Mouse (Mus musculus) lung, postnatal 0 days (tissue): ENCODE measurements around the gene Prkce. TPM values are rescaled to one million over a fixed set of nuclear protein-coding genes. Genes with fewer than 3 reads are reported as not detected.

ENCODE experiments used
- ATAC-seq: fragments of 200-750 bp; cut with Nextera tagmentation; 2 replicates; pipeline ENCODE4 v1.8.0; 2017; ENCODE audit warnings: moderate library complexity
- DNase-seq: peaks from one replicate; pipeline ENCODE4 v3.0.0-alpha.2; 2016; ENCODE audit warnings: low spot score
- H3K27ac ChIP-seq: fragments of 300-500 bp; sonication (generic); 2 replicates; pipeline ENCODE4 v1.5.1; 2014; ENCODE audit warnings: antibody characterized with exemption, mild to moderate bottlenecking, low read length, mixed read lengths
- H3K27me3 ChIP-seq: fragments of 300-500 bp; sonication (generic); replicated peaks from 2 replicates; pipeline ENCODE4 v1.6.1; 2014; ENCODE audit warnings: low read length, mixed read lengths; ENCODE audit not compliant: insufficient read depth
- H3K36me3 ChIP-seq: fragments of 300-500 bp; sonication (generic); 2 replicates; pipeline ENCODE4 v1.6.1; 2014; ENCODE audit warnings: low read length, mixed read lengths; ENCODE audit not compliant: insufficient read depth
- H3K4me1 ChIP-seq: fragments of 300-500 bp; sonication (generic); 2 replicates; pipeline ENCODE4 v1.6.1; 2014; ENCODE audit warnings: antibody characterized with exemption, low read depth, low read length, mixed read lengths; ENCODE audit not compliant: insufficient read depth
- H3K4me2 ChIP-seq: fragments of 300-500 bp; sonication (generic); replicated peaks from 2 replicates; pipeline ENCODE4 v1.6.1; 2014; ENCODE audit warnings: low read depth, mild to moderate bottlenecking, low read length, moderate library complexity, mixed read lengths
- H3K4me3 ChIP-seq: fragments of 300-500 bp; sonication (generic); 2 replicates; pipeline ENCODE4 v1.5.1; 2014; ENCODE audit warnings: low read depth, low read length
- H3K9ac ChIP-seq: fragments of 300-500 bp; sonication (generic); replicated peaks from 2 replicates; pipeline ENCODE4 v1.6.1; 2014; ENCODE audit warnings: low read depth, mild to moderate bottlenecking
- H3K9me3 ChIP-seq: fragments of 300-500 bp; sonication (generic); 2 replicates; pipeline ENCODE4 v1.6.1; 2016; ENCODE audit warnings: low read length, mixed read lengths
- CTCF ChIP-seq: IDR thresholded peaks from 2 replicates; pipeline ENCODE4 v1.5.1; 2016; ENCODE audit warnings: antibody characterized with exemption, mild to moderate bottlenecking
- EP300 ChIP-seq: IDR thresholded peaks from 2 replicates; pipeline ENCODE4 v1.6.1; 2016; ENCODE audit warnings: antibody characterized with exemption, mild to moderate bottlenecking, control low read depth
- WGBS: fragments of 180-500 bp; shearing (Covaris S2); extraction: QIAGEN DNeasy Blood & Tissue Kit; methylation state at CpG from one replicate; pipeline ENCODE4 v1.1.7; 2014; 5-methylcytosine and 5-hydroxymethylcytosine counted together
- polyA plus RNA-seq: library from polyadenylated mRNA; unstranded; fragments of >200 nt; fragmentation: Nextera tagmentation; extraction: Ambion mirVana; gene quantifications from 2 replicates; pipeline ENCODE4 v1.2.1, GENCODE M21; 2015

Prkce gene
- polyA plus RNA-seq, 1 experiment from 2014 or later = 10.6 TPM

DNA sequence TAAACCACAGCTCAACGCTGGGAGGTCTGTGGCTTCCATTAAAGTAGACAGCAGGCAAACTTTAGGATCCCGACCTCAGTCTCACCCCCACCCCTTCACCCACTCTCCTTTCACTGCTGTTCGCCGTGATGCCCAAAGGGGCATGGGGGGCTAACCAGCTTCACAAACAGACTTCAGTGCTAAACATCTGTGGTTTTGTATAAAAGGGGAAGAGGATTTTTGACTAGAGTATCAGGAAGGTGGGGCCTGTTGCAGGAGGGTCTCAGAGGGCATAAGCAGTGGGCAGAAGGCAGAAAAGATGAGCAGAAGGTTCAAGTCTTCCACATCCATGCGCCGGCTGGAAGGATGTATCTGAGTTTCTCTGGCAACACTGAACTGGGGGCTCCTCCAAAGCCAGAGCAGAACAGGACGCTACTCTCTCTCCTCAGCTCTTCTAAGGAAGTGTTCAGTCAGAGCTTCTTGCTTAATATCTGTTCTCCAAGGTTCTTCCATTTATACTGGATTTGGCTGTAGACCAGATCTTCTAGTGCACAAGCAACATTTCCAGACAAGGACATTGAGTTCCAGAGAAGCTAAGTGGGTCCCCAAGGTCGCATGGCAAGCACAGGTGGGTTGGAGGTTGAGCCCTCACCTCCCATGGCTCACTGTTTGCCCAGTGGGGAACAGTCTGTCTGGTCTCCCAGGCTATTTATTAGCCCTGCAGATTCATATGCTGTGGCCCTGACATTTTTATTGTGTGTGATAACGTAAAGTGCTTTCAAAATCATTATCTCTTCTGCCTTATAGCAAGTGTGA is 2.8 kb downstream of the Prkce start:
- ATAC-seq = no peak
- no peaks in the 10 kb centered on the region for H3K9me3 ChIP-seq
- H3K4me2 ChIP-seq = peak overlapping the region; percentile 92
- peak; percentile 80 for DNase-seq
- H3K27me3 ChIP-seq = no peaks in the 10 kb centered on the region
- H3K9ac ChIP-seq = no peak overlapping the region
- peak overlapping the region; percentile 90; the same call in 1 of the 2 replicates for H3K4me3 ChIP-seq
- no peak overlapping the region for H3K27ac ChIP-seq
- H3K36me3 ChIP-seq = no peaks in the 10 kb centered on the region
- WGBS = 54% methylated on average over 9 of the region's 9 CpGs
- TF ChIP-seq CTCF (no peak), EP300 (no peak)
- peaks cover 9% of the 10 kb centered on the region; the same call in 1 of the 2 replicates for H3K4me1 ChIP-seq

GRCm38 (mm10) chr17:86175516-86175915 is 7.9 kb downstream of the Prkce start:
- Histone ChIP-seq H3K4me1 (no peaks in the 10 kb centered on the region; the same call in 1 of the 2 replicates), H3K4me3 (no peak overlapping the region), H3K9ac (no peak overlapping the region), H3K27me3 (no peaks in the 10 kb centered on the region), H3K4me2 (no peak overlapping the region), H3K36me3 (no peaks in the 10 kb centered on the region), H3K9me3 (no peaks in the 10 kb centered on the region), H3K27ac (no peak overlapping the region)
- WGBS = 73% methylated on average over 9 of the region's 9 CpGs
- ATAC-seq = no peak
- no peak for DNase-seq
- TF ChIP-seq CTCF (no peak), EP300 (no peak)

- WGBS = 73% methylated on average over 7 of the region's 7 CpGs
- Histone ChIP-seq H3K9me3 (no peaks in the 10 kb centered on the region), H3K4me2 (no peak overlapping the region), H3K4me1 (no peaks in the 10 kb centered on the region), H3K36me3 (no peaks in the 10 kb centered on the region), H3K9ac (no peak overlapping the region), H3K4me3 (no peak overlapping the region), H3K27ac (no peak overlapping the region), H3K27me3 (no peaks in the 10 kb centered on the region)
- DNase-seq = no peak
- ATAC-seq = no peak
- TF ChIP-seq EP300 (no peak), CTCF (no peak)
These were observed 9.1 kb downstream of the Prkce start for GRCm38 (mm10) chr17:86176722-86177121.

DNA sequence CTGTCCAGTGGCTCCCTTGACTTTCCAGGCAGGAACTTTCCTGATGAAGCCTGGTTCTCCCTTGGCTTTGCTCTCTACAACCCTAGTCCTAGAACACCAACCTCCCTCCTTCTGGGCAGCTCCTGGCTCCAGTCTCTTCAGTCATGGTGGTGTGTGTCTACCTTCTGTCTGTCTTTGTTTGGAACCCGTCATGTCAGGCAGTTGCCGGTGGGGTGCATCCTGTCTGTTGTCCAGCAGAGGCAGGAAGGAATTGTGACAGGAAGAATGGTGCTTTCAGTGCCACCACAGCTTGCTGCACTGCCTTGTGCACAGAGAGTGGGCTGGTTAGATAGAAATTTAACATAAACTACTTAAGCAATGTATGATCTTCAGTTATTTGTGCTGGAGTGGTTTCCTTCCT is 16.2 kb downstream of the Prkce start:
- H3K36me3 ChIP-seq = no peaks in the 10 kb centered on the region
- no peaks in the 10 kb centered on the region for H3K9me3 ChIP-seq
- H3K9ac ChIP-seq = no peak overlapping the region
- no peak overlapping the region for H3K27ac ChIP-seq
- H3K4me3 ChIP-seq = no peak overlapping the region
- peaks cover 5% of the 10 kb centered on the region for H3K4me1 ChIP-seq
- ATAC-seq = no peak
- 33% methylated on average over 2 of the region's 2 CpGs for WGBS
- no peak overlapping the region for H3K4me2 ChIP-seq
- no peak for DNase-seq
- TF ChIP-seq CTCF (peak; percentile 37), EP300 (no peak)
- H3K27me3 ChIP-seq = no peaks in the 10 kb centered on the region

- no peak overlapping the region for H3K4me2 ChIP-seq
- no peaks in the 10 kb centered on the region for H3K9me3 ChIP-seq
- H3K9ac ChIP-seq = no peak overlapping the region
- TF ChIP-seq EP300 (no peak), CTCF (no peak)
- H3K4me1 ChIP-seq = peaks cover 5% of the 10 kb centered on the region
- H3K36me3 ChIP-seq = no peaks in the 10 kb centered on the region
- H3K27ac ChIP-seq = peak overlapping the region; percentile 20; the same call in 1 of the 2 replicates
- no peak overlapping the region for H3K4me3 ChIP-seq
- DNase-seq (peak; percentile 73), ATAC-seq (peak; percentile 84)
- 43% methylated on average over 9 of the region's 9 CpGs for WGBS
- H3K27me3 ChIP-seq = no peaks in the 10 kb centered on the region
These were observed 17.1 kb downstream of the Prkce start for GRCm38 (mm10) chr17:86184552-86185209.

GRCm38 (mm10) chr17:86185584-86185983 is 18.0 kb downstream of the Prkce start:
- Histone ChIP-seq H3K9me3 (no peaks in the 10 kb centered on the region), H3K4me2 (0 out of 2 replicates have a peak overlapping the region, but pooled peaks have one; percentile 14), H3K4me3 (no peak overlapping the region), H3K27me3 (no peaks in the 10 kb centered on the region), H3K4me1 (peaks cover 5% of the 10 kb centered on the region), H3K27ac (no peak overlapping the region), H3K9ac (no peak overlapping the region), H3K36me3 (no peaks in the 10 kb centered on the region)
- ATAC-seq (peak; percentile 23; the same call in 1 of the 2 replicates), DNase-seq (peak; percentile 36)
- WGBS = 15% methylated on average over 7 of the region's 7 CpGs
- TF ChIP-seq EP300 = no peak
- no peak for TF ChIP-seq CTCF
